ENCODE assay signal across 8 mouse cellular contexts in the genomic region with DNA sequence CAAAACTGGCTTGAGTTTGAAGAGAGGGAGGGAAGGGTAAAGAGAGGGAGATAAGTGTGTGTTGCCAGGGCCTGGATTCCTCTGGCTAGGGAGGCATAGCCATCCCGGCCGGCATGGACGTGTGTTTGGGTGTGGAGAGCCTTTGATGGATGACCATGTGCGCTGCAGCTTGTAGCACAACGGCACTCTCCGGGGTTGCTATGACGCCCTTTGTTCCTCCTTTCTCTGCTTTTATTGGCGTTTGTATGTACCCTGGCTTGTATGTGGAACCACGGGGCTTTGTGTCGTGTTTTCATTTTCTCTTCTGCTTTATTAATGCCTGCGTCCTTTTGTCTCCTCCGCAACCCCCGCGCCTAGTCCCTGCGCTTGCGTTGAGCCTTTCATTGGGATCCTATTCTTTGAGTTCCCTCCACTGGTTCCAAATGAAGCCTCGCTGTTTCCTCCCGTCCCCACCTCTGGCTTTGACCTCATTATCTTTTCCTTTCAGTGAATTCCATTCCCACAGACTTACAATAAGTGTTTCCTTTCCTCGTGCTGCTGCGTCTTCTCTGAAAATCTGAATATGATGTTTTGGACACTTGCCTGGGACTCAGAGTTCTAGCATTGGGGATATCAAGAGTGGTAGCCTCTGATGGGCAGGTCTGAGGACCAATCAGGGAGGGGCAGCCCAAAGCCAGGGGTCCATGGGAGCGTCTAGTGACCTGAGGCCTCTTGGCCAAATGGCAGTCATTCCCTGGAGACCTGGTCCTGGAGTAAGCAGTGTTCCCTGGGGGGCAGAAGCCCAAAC.
DNase-seq lines count a peak whose midpoint lies in the region; ATAC-seq lines count a peak whose summit lies in the region.

No protein-coding gene starts in this region.

- peak overlapping the region; percentile 58 for H3K4me2 ChIP-seq in heart, embryonic 12.5 days
- H3K4me2 ChIP-seq in midbrain, embryonic 11.5 days, result peak overlapping the region; percentile 49

- peak; percentile 36 for DNase-seq in Muller cell, postnatal 12 days (ENCODE audit: inconsistent ontology term)
- DNase-seq in embryo, embryonic 10.5 days (ENCODE audit: low spot score), result peak; percentile 88
- DNase-seq in kidney, adult 9 months, result peak; percentile 5
- peak; percentile 95 for DNase-seq in midbrain, embryonic 11.5 days (ENCODE audit: low spot score, missing footprints)
- no peak for DNase-seq in thymus, adult 18-20 months
- DNase-seq in urinary bladder, adult 18-20 months (ENCODE audit: low spot score in 2 of 2), result no peak
- DNase-seq in left cerebral cortex, adult 11 months (ENCODE audit: low spot score), result no peak

- H3K4me1 ChIP-seq in heart, embryonic 12.5 days (replicated peaks), result peaks cover 9% of the 10 kb centered on the region; the same call in 1 of the 2 replicates
- peaks cover 9% of the 10 kb centered on the region for H3K4me1 ChIP-seq in midbrain, embryonic 11.5 days (ENCODE audit: control insufficient read depth, insufficient read depth, low read length)

- no peak overlapping the region for H3K9ac ChIP-seq in heart, embryonic 12.5 days
- peak overlapping the region; percentile 50; the same call in 1 of the 2 replicates for H3K9ac ChIP-seq in midbrain, embryonic 11.5 days (ENCODE audit: low read length)

- no peaks in the 10 kb centered on the region; the same call in 1 of the 2 replicates for H3K9me3 ChIP-seq in heart, embryonic 12.5 days (replicated peaks)
- no peaks in the 10 kb centered on the region for H3K9me3 ChIP-seq in midbrain, embryonic 11.5 days (ENCODE audit: control insufficient read depth, low read length)

- H3K4me3 ChIP-seq in heart, embryonic 12.5 days, result peak overlapping the region; percentile 18
- peak overlapping the region; percentile 11; the same call in 1 of the 2 replicates for H3K4me3 ChIP-seq in midbrain, embryonic 11.5 days (ENCODE audit: low read depth, low read length)

- no peak overlapping the region for H3K27ac ChIP-seq in heart, embryonic 12.5 days (ENCODE audit: poor library complexity, severe bottlenecking)
- H3K27ac ChIP-seq in midbrain, embryonic 11.5 days (ENCODE audit: low read depth, low read length), result peak overlapping the region; percentile 50

- WGBS in heart, embryonic 12.5 days, result 29% methylated on average over 21 of the region's 21 CpGs
- WGBS in midbrain, embryonic 11.5 days, result 15% methylated on average over 21 of the region's 21 CpGs

- no peaks in the 10 kb centered on the region for H3K27me3 ChIP-seq in heart, embryonic 12.5 days (replicated peaks)
- H3K27me3 ChIP-seq in midbrain, embryonic 11.5 days (ENCODE audit: control insufficient read depth, insufficient read depth, low read length), result no peaks in the 10 kb centered on the region

- peak; percentile 39; the same call in 1 of the 2 replicates for ATAC-seq in heart, embryonic 12.5 days (ENCODE audit: insufficient number of reproducible peaks, low FRiP score)
- ATAC-seq in midbrain, embryonic 11.5 days (ENCODE audit: low FRiP score), result peak; percentile 87

- H3K36me3 ChIP-seq in heart, embryonic 12.5 days, result no peaks in the 10 kb centered on the region
- H3K36me3 ChIP-seq in midbrain, embryonic 11.5 days (ENCODE audit: control insufficient read depth, insufficient read depth, low read length), result no peaks in the 10 kb centered on the region

Comparison
In these comparisons a context has a peak if more than half of its experiments do, and no peak if none do; other contexts are left out.
1. DNase-seq: peak in Muller cell, postnatal 12 days (single experiment), embryo, embryonic 10.5 days (single experiment), kidney, adult 9 months (single experiment) and midbrain, embryonic 11.5 days (single experiment); none in thymus, adult 18-20 months (0 of 2), urinary bladder, adult 18-20 months (0 of 2) and left cerebral cortex, adult 11 months (single experiment).